Mouse (Mus musculus): ENCODE data around the gene Olfr1277. TPM values are rescaled to one million over a fixed set of nuclear protein-coding genes. Genes with fewer than 3 reads are reported as not detected.

Olfr1277 gene
- total RNA-seq (2021), result not detected

DNA sequence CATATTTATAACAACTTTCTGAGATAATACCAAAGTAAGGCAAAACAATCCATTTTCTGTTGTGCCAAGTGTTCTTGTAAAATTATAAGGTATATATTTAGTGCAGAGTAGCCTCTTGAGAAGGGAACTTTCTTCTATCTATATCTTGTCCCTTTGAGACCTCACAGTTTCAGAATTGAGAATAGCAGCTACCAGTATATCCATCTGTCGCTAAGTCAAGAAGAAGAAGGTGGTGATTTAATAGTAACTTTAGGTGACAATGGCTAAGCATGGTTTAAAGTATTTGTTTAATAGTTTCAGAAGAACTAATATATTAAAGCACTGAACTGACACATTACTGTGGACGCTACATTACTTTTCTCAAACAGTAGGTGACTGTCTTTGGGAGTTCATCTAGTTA, at the start of gene Olfr1277:
Olfr1277 (minus strand) TSS at position 101 of the 400 bp plus-strand sequence.
- DNase-seq, result no peak
- intact Hi-C loops (cut with DNase I), result no loop called here

- DNase-seq, result no peak
- intact Hi-C loops (cut with DNase I), result no loop called here
Observed at GRCm38 (mm10) chr2:111313717-111314116, 39.8 kb upstream of the Olfr1277 start, which contains the start of gene Olfr1280. TSS of gene Olfr1280 (plus strand) at chr2:111314017.

DNA sequence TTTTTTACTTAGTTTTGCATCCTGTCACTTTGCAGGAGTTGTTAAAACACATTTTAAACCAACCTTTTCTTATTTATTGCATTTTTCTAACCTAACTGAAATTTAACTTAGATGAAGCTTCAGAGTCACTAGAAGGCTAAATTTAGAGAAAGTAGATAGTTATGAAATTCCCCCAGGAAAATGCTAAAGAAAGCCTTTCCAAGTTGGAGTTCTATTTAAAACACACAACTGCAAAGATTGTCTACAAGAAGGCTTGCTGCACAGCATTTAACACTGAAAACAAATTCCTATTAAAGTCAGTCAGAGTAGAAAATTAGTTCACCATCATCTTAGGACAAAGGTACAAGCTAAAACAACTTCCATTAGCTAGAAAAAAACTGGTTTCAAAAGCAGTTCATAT, 26.5 kb upstream of the Olfr1277 start, which contains the start of gene Olfr1279:
Olfr1279 (plus strand) TSS at position 262 of the 400 bp plus-strand sequence.
- DNase-seq, result no peak
- intact Hi-C loops (cut with DNase I), result no loop called here

GRCm38 (mm10) chr2:111298541-111298940, 24.6 kb upstream of the Olfr1277 start:
- intact Hi-C loops (cut with DNase I), result no loop called here
- no peak for DNase-seq

DNA sequence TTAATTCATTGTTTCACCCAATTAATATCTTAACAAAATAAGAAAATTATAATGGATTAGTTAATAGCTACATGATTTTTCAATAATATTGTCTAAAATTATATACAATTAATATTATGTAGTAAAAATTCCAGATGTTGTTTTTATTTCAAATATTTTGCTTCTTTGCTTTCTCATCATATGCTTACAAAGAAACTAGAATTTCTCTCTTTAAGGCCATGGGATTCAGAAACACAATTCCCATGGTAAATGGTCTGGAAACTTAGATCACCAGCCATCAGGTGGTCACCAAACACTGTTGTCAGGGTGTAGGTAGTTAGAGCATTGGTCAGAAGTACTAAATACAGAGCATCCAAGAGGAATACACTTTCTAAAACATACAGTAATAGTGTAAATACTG, 15.9 kb upstream of the Olfr1277 start, which contains the start of gene Olfr1278:
Olfr1278 (plus strand) TSS at position 301 of the 400 bp plus-strand sequence.
- no peak for DNase-seq
- intact Hi-C loops (cut with DNase I), result no loop called here

DNA sequence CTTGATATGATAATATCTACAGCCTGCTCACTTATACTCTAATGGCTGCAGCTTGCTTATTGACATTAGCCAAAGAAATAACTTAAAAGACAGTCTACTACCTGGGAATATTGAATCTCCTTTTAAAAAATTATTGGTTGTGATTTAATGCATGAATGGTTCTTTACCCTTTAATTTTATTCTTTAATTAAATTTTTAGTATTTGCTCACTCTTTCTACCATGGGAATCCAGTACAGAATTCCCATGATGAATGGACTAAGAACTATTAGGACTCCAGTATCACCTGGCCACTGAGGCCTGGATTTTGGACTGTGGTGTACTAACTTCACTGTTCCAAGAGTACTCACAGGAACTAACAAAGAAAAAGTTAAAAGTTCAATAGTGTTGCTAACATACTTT, 19.7 kb downstream of the Olfr1277 start, which contains the start of gene Olfr1276:
Olfr1276 (plus strand) TSS at position 301 of the 400 bp plus-strand sequence.
- no peak for DNase-seq
- intact Hi-C loops (cut with DNase I), result no loop called here

GRCm38 (mm10) chr2:111235186-111235585, 38.7 kb downstream of the Olfr1277 start, which contains the start of gene Olfr1275:
TSS of gene Olfr1275 (minus strand) at chr2:111235286.
- intact Hi-C loops (cut with DNase I), result no loop called here

GRCm38 (mm10) chr2:111229502-111229901, 44.4 kb downstream of the Olfr1277 start, which contains the start of gene 4930430A15Rik:
TSS of gene 4930430A15Rik (minus strand) at chr2:111229602.
- intact Hi-C loops (cut with DNase I), result no loop called here
- DNase-seq, result no peak

More at GRCm38 (mm10) chr2:111235186-111235585, 38.7 kb downstream of the Olfr1277 start, which contains the start of gene Olfr1275:
- DNase-seq, result no peak

Other genes with a start within 250 kb of the Olfr1277 start
- gene Gm13941, start 168.1 kb downstream of the Olfr1277 start, total RNA-seq (2021), result not detected
- gene Gm15130, start 121.2 kb downstream of the Olfr1277 start, total RNA-seq (2021), result not detected
- gene 4930430A15Rik, start 44.5 kb downstream of the Olfr1277 start, total RNA-seq (2021), result not detected
- gene Olfr1275, start 38.8 kb downstream of the Olfr1277 start, total RNA-seq (2021), result not detected
- not detected for gene Olfr1276, start 19.6 kb downstream of the Olfr1277 start, total RNA-seq (2021)
- not detected for gene Olfr1278, start 16.0 kb upstream of the Olfr1277 start, total RNA-seq (2021)
- not detected for gene Olfr1279, start 26.5 kb upstream of the Olfr1277 start, total RNA-seq (2021)
- not detected for gene Olfr1280, start 39.9 kb upstream of the Olfr1277 start, total RNA-seq (2021)
- gene Olfr1281, start 52.4 kb upstream of the Olfr1277 start, total RNA-seq (2021), result not detected
- gene Olfr1282, start 62.0 kb upstream of the Olfr1277 start, total RNA-seq (2021), result not detected
- not detected for gene Olfr1283, start 92.7 kb upstream of the Olfr1277 start, total RNA-seq (2021)
- gene Olfr1284, start 101.4 kb upstream of the Olfr1277 start, total RNA-seq (2021), result not detected
- not detected for gene Olfr1286, start 149.0 kb upstream of the Olfr1277 start, total RNA-seq (2021)
- not detected for gene Olfr1287, start 175.0 kb upstream of the Olfr1277 start, total RNA-seq (2021)
- not detected for gene Olfr1288, start 200.0 kb upstream of the Olfr1277 start, total RNA-seq (2021)
- not detected for gene Olfr1289, start 206.7 kb upstream of the Olfr1277 start, total RNA-seq (2021)
- not detected for gene Olfr1290, start 219.7 kb upstream of the Olfr1277 start, total RNA-seq (2021)
- not detected for gene Olfr1291-ps1, start 223.1 kb upstream of the Olfr1277 start, total RNA-seq (2021)

Data from left cerebral cortex, postnatal 4 days (tissue).